Mouse (Mus musculus): ENCODE measurements around the gene Xdh. TPM values are rescaled to one million over a fixed set of nuclear protein-coding genes. Genes with fewer than 3 reads are reported as not detected.

Gene Xdh
- polyA plus RNA-seq, 1 experiment from 2014 or later = 5.0 TPM

DNA sequence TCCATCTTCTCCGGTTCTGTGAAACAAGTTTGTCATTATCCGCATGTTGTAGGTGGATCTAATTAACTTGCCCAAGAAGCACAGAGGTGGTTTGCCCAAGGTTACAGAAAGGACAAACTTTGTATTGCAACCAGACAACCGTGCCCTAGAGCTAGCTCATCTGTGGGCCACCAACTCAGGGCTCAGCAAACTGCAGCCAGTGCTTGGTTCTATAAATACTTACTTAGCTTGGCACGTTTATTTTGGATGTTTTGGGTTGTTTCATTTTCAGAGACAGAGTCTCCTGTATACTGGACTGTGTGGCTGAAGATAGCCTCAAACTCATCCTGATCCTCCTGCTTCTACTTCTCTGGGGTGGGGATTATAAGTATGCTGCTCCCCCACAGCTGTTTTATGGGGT lies 35.3 kb downstream of the Xdh start:
- ChIA-PET CTCF (no interaction called here), POLR2A (no interaction called here)
- DNase-seq (ENCODE audit: low read depth, low spot score) (no peak), ATAC-seq (no peak)
- no peak for TF ChIP-seq CTCF (IDR thresholded peaks at IDR 0.05)
- in situ Hi-C loops (cut with MboI; ENCODE audit: low pct_unique_long_range_greater_than_20kb) = no loop called here
- H3K27me3 ChIP-seq = peaks cover 7% of the 10 kb centered on the region

DNA sequence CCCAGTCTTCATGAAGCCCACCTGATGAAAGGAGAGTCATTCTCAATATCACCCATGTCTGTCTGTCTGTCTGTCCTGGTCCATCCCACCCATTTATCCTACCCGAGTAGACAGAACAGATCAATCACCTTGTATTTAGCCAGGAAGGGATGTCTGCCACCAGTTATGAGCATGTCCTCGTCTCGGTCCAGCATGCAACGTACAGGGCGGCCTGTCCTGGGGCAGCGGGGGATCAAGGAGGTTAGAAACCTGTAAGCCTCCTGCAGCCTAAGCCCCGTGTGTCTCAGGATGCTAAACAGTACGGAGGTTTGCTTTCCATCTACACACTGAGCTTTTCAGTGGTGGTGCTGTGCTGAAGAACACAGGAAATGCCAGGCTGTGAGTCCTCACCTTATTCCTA lies 43.9 kb downstream of the Xdh start:
- peaks cover 8% of the 10 kb centered on the region for H3K27me3 ChIP-seq
- ChIA-PET POLR2A (interaction anchor here (0.7 kb wide), 1 partner anchor 589 kb away, joined by 3 read pairs; no protein-coding TSS in a partner anchor), CTCF (no interaction called here)
- DNase-seq (ENCODE audit: low read depth, low spot score) (no peak), ATAC-seq (no peak)
- in situ Hi-C loops (cut with MboI; ENCODE audit: low pct_unique_long_range_greater_than_20kb) = no loop called here
- TF ChIP-seq CTCF (IDR thresholded peaks at IDR 0.05) = no peak

- CTCF ChIA-PET = no interaction called here
- TF ChIP-seq CTCF (IDR thresholded peaks at IDR 0.05) = no peak
- ATAC-seq (no peak), DNase-seq (ENCODE audit: low read depth, low spot score) (no peak)
- in situ Hi-C loops (cut with MboI; ENCODE audit: low pct_unique_long_range_greater_than_20kb) = no loop called here
- H3K27me3 ChIP-seq = peaks cover 8% of the 10 kb centered on the region
- POLR2A ChIA-PET = interaction anchor here (0.7 kb wide), 1 partner anchor 588 kb away, joined by 3 read pairs; no protein-coding TSS in a partner anchor
Observed at GRCm38 (mm10) chr17:73905043-73905750, 44.8 kb downstream of the Xdh start.

DNA sequence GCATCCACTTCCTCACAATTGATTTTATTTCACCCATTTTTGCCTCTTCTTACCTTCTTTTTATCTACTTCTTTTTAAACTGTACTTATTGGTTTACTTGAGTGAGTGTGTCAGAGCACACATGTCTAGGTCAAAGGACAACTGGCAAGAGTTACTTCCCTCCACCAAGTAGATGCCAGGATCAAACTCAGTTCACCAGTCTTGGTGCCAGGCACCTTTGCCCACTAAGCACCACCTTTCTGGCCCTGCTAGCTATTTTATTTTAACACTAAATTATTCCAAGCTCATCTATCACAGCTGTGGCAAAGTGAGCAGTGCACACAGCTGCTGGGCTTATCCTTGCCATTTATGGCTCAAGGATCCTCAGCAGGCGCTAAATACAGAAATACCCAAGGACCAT lies 46.9 kb downstream of the Xdh start:
- ATAC-seq = no peak
- no peak for DNase-seq (ENCODE audit: low read depth, low spot score)
- no peak for TF ChIP-seq CTCF (IDR thresholded peaks at IDR 0.05)
- CTCF ChIA-PET = no interaction called here
- POLR2A ChIA-PET = no interaction called here
- H3K27me3 ChIP-seq = peaks cover 2% of the 10 kb centered on the region
- in situ Hi-C loops (cut with MboI; ENCODE audit: low pct_unique_long_range_greater_than_20kb) = no loop called here

GRCm38 (mm10) chr17:73902234-73902636 lies 47.8 kb downstream of the Xdh start:
- ChIA-PET CTCF (no interaction called here), POLR2A (no interaction called here)
- in situ Hi-C loops (cut with MboI; ENCODE audit: low pct_unique_long_range_greater_than_20kb) = no loop called here
- no peak for DNase-seq (ENCODE audit: low read depth, low spot score)
- peaks cover 2% of the 10 kb centered on the region for H3K27me3 ChIP-seq
- ATAC-seq = no peak
- TF ChIP-seq CTCF (IDR thresholded peaks at IDR 0.05) = no peak

- POLR2A ChIA-PET = no interaction called here
- in situ Hi-C loops (cut with MboI; ENCODE audit: low pct_unique_long_range_greater_than_20kb) = loop anchor here (5.0 to 25.0 kb wide), 3 partner anchors 240 to 1032 kb away; partner anchors contain the start of gene Memo1
- no peak for ATAC-seq
- CTCF ChIA-PET = no interaction called here
- no peak for DNase-seq (ENCODE audit: low read depth, low spot score)
- no peak for TF ChIP-seq CTCF (IDR thresholded peaks at IDR 0.05)
- H3K27me3 ChIP-seq = no peaks in the 10 kb centered on the region
Observed at GRCm38 (mm10) chr17:73894399-73894798, 55.6 kb downstream of the Xdh start.

DNA sequence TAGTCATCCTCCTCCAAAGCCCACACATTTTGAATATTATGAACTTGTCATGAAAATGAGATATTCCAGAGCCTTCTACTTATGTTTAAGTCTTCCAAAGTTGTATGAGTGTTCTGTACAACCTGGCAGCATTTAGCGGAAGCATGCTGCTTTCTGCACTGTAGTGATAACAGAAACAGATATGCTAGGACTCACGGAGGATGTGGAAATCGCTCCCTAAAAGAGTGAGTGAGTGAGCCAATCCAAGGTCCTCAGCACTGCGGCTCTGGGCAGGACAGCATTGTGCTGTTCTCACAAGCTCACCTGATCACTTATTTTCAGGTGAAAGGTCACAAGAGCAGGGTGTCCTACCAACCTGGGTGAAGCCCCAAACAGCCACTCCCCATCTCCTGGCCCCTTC lies 56.2 kb downstream of the Xdh start:
- ChIA-PET CTCF (no interaction called here), POLR2A (no interaction called here)

DNA sequence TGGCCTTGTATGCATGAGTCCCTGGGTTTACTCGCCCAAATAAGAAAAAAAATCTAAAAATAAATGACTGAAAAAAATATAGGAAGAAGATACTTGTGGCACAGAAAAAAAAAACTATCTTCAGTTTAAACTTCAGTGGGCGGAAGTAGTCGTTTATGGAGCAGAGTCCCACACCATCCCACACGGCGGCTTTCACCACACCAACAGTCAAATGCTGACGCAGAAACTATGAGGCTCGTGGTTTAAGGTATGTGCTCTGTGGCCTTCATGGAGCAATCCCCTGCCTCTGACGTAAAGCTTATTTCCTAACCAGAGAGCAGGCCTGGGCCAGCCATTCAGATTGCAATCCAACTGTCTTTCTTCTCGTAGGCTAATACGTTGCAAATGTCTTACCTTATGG lies 56.8 kb downstream of the Xdh start:
- no peak for TF ChIP-seq CTCF (IDR thresholded peaks at IDR 0.05)
- DNase-seq (ENCODE audit: low read depth, low spot score) (no peak), ATAC-seq (no peak)
- CTCF ChIA-PET = interaction anchor here (1.2 kb wide), 1 partner anchor 12 kb away, joined by 3 read pairs; no protein-coding TSS in a partner anchor
- in situ Hi-C loops (cut with MboI; ENCODE audit: low pct_unique_long_range_greater_than_20kb) = loop anchor here (5.0 to 25.0 kb wide), 3 partner anchors 242 to 1031 kb away; partner anchors contain the start of gene Memo1
- POLR2A ChIA-PET = no interaction called here
- H3K27me3 ChIP-seq = no peaks in the 10 kb centered on the region

More for the DNA sequence above, 56.2 kb downstream of the Xdh start:
- ATAC-seq = no peak
- in situ Hi-C loops (cut with MboI; ENCODE audit: low pct_unique_long_range_greater_than_20kb) = loop anchor here (5.0 to 25.0 kb wide), 3 partner anchors 241 to 1032 kb away; partner anchors contain the start of gene Memo1
- H3K27me3 ChIP-seq = no peaks in the 10 kb centered on the region
- no peak for DNase-seq (ENCODE audit: low read depth, low spot score)
- TF ChIP-seq CTCF (IDR thresholded peaks at IDR 0.05) = no peak

DNA sequence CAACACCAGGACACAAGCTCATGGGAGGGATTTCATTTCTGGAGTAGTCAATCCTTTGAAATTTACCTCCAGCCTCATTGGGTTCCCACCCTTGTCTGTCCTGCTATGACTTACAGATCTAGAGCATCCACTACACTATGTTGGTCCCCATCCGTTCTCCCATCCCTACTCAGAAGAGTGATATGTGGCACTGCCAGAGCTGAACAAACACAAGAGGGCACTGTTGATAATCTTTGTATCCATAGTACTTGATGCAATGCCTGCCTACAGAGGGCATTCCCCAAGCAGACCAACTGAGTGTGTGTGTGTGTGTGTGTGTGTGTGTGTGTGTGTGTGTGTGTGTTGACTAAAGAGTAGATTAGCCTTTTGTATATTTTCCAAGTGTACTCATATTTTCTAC lies 58.4 kb downstream of the Xdh start:
- TF ChIP-seq CTCF (IDR thresholded peaks at IDR 0.05) = peak; percentile 66
- ChIA-PET POLR2A (no interaction called here), CTCF (interaction anchor here (0.6 to 0.9 kb wide), 4 partner anchors 10 to 126 kb away, joined by 3 read pairs; no protein-coding TSS in a partner anchor)
- H3K27me3 ChIP-seq = no peaks in the 10 kb centered on the region
- in situ Hi-C loops (cut with MboI; ENCODE audit: low pct_unique_long_range_greater_than_20kb) = loop anchor here (5.0 to 25.0 kb wide), 3 partner anchors 243 to 1029 kb away; partner anchors contain the start of gene Memo1
- peak; percentile 51 for ATAC-seq
- no peak for DNase-seq (ENCODE audit: low read depth, low spot score)

GRCm38 (mm10) chr17:73886071-73886785 lies 63.8 kb downstream of the Xdh start:
- ATAC-seq (no peak), DNase-seq (ENCODE audit: low read depth, low spot score) (no peak)
- POLR2A ChIA-PET = no interaction called here
- in situ Hi-C loops (cut with MboI; ENCODE audit: low pct_unique_long_range_greater_than_20kb) = loop anchor here (25.0 kb wide), 1 partner anchor 1024 kb away; no protein-coding TSS in a partner anchor
- no peak for TF ChIP-seq CTCF (IDR thresholded peaks at IDR 0.05)
- H3K27me3 ChIP-seq = no peaks in the 10 kb centered on the region
- CTCF ChIA-PET = no interaction called here

DNA sequence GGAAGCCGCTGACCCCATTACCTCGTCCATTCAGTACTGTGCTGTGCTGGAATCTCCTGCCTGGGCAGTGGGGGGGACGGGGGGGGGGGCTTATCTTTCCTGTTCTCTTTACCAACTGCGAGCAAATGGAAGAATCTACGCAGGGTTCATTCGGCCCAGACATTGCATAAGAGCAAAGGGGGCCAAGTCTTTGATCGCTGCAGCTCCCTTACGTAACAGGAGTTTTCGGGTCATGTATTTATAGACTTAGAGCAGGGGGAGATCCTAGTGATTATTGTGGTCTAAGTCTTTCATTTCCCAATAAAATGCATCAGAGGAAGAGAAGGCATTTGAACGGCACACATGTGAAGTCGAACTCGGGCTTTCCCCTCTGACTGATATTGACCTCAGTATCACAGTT lies 66.7 kb downstream of the Xdh start:
- no peak for DNase-seq (ENCODE audit: low read depth, low spot score)
- CTCF ChIA-PET = interaction anchor here (1.0 to 1.4 kb wide), 3 partner anchors 12 to 580 kb away, joined by 3 to 4 read pairs (median 3); no protein-coding TSS in a partner anchor
- in situ Hi-C loops (cut with MboI; ENCODE audit: low pct_unique_long_range_greater_than_20kb) = loop anchor here (5.0 to 25.0 kb wide), 4 partner anchors 76 to 1021 kb away; no protein-coding TSS in a partner anchor
- no peak for ATAC-seq
- H3K27me3 ChIP-seq = no peaks in the 10 kb centered on the region
- TF ChIP-seq CTCF (IDR thresholded peaks at IDR 0.05) = no peak
- POLR2A ChIA-PET = no interaction called here

All from Patski (cell line).